Mouse (Mus musculus): Measurements from ENCODE around the gene Lhfpl3.

GRCm38 (mm10) chr5:23219655-23220054 is 473.8 kb downstream of the Lhfpl3 start:
- TF ChIP-seq CTCF (IDR thresholded peaks at IDR 0.05; ENCODE audit: extremely low read depth, insufficient read length, insufficient replicate concordance, low read depth, low read length) = no peak
- TF ChIP-seq POLR2A (IDR thresholded peaks at IDR 0.05; ENCODE audit: low read depth, low read length) = no peak
